Mouse (Mus musculus) liver, postnatal 0 days (tissue): Measurements from ENCODE around the gene Ccl21a. TPM values are rescaled to one million over a fixed set of nuclear protein-coding genes. Genes with fewer than 3 reads are reported as not detected.
"Not testable (repeated sequence)": the region's sequence is repeated elsewhere in the genome, so short reads cannot be mapped to it uniquely, and the experiment has no call there.

ENCODE experiments used
- ATAC-seq: fragments of 200-750 bp; cut with Nextera tagmentation; 2 replicates; pipeline ENCODE4 v1.8.0; 2017; ENCODE audit warnings: mild to moderate bottlenecking, moderate library complexity
- DNase-seq: peaks from one replicate; pipeline ENCODE4 v3.0.0-alpha.2; 2016
- H3K27ac ChIP-seq: fragments of 300-500 bp; sonication (generic); 2 replicates; pipeline ENCODE4 v1.5.1; 2014; ENCODE audit warnings: antibody characterized with exemption, moderate library complexity, mild to moderate bottlenecking, low read depth
- H3K27me3 ChIP-seq: fragments of 300-500 bp; sonication (generic); 2 replicates; pipeline ENCODE4 v1.6.1; 2014; ENCODE audit warnings: low read length, control low read depth, mixed read lengths; ENCODE audit not compliant: insufficient read depth
- H3K36me3 ChIP-seq: fragments of 300-500 bp; sonication (generic); replicated peaks from 2 replicates; pipeline ENCODE4 v1.6.1; 2014; ENCODE audit warnings: mild to moderate bottlenecking, control low read depth, low read length, moderate library complexity, mixed read lengths; ENCODE audit not compliant: insufficient read depth
- H3K4me1 ChIP-seq: fragments of 300-500 bp; sonication (generic); 2 replicates; pipeline ENCODE4 v1.6.1; 2014; ENCODE audit warnings: antibody characterized with exemption, mild to moderate bottlenecking, control low read depth; ENCODE audit not compliant: insufficient read depth
- H3K4me2 ChIP-seq: fragments of 300-500 bp; sonication (generic); 2 replicates; pipeline ENCODE4 v1.6.1; 2014; ENCODE audit warnings: low read depth, mild to moderate bottlenecking, low read length, moderate library complexity, mixed read lengths
- H3K4me3 ChIP-seq: fragments of 300-500 bp; sonication (generic); 2 replicates; pipeline ENCODE4 v1.5.1; 2014; ENCODE audit warnings: low read depth, low read length
- H3K9ac ChIP-seq: fragments of 300-500 bp; sonication (generic); replicated peaks from 2 replicates; pipeline ENCODE4 v1.6.1; 2014; ENCODE audit warnings: mild to moderate bottlenecking, moderate library complexity
- H3K9me3 ChIP-seq: fragments of 300-500 bp; sonication (generic); 2 replicates; pipeline ENCODE4 v1.6.1; 2016; ENCODE audit warnings: mild to moderate bottlenecking, control low read depth, low read length, mixed read lengths
- WGBS: fragments of 180-500 bp; shearing (Covaris S2); extraction: QIAGEN DNeasy Blood & Tissue Kit; methylation state at CpG from one replicate; pipeline ENCODE4 v1.1.7; 2014; ENCODE audit not compliant: insufficient replicate concordance; 5-methylcytosine and 5-hydroxymethylcytosine counted together
- polyA plus RNA-seq: library from polyadenylated mRNA; unstranded; fragments of >200 nt; fragmentation: Nextera tagmentation; extraction: Ambion mirVana; gene quantifications from 2 replicates; pipeline ENCODE4 v1.2.1, GENCODE M21; 2015

Gene Ccl21a
- polyA plus RNA-seq = 0.70 and 1.1 TPM in 2 replicates

DNA sequence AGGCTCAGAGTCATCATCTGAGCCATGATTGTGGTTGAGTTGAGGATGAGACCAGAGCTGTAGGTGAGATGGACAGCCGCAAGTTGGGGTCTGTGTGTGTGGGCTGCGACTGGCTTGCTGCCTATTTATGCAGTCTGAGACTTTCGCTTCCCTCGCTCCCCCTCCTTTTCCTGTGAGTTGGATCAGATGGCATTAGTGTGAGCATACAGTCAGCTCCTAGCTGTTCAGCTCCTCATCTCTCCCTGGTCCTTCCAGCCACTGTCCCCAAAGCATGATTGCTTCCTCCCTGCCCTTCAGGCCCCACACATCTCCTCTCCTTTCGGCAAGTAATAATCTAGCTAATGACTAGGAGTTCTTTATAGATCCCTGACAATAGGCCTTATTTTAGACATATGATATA lies at the start of gene Ccl21a:
Gene Ccl21a (minus strand): TSS at position 101 of the 400 bp plus-strand sequence.
- H3K4me2 ChIP-seq, H3K9me3 ChIP-seq, H3K36me3 ChIP-seq, H3K9ac ChIP-seq, H3K27ac ChIP-seq, DNase-seq, H3K4me1 ChIP-seq, H3K27me3 ChIP-seq, H3K4me3 ChIP-seq, ATAC-seq: not testable (repeated sequence)
- WGBS = no CpG with 5 or more reads among the region's 5 CpGs

DNA sequence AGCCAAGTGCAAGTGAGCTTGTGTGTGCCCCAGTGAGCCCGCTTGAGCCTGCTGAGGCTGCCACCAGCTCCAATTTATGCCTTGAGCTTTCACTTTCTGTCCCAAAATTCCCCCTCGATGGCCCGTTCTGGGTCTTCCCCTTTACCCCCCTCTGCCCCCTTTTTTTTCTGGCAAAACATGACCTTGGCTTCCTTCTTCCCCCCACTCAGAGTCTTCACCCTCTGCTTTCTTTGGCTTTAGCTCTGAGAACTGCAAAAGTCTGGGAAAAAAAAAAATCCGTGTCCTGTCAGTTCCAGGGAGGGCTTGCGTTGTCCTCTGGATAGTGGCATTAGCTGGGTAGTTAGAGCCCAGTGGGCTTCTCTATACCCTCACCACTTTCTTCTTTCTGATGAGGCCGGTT lies 17.3 kb downstream of the Ccl21a start, which contains the start of gene Ccl19:
Gene Ccl19 (minus strand): TSS at position 101 of the 400 bp plus-strand sequence.
- not testable (repeated sequence) for ATAC-seq, H3K9me3 ChIP-seq, DNase-seq, H3K4me1 ChIP-seq, H3K27me3 ChIP-seq, H3K4me2 ChIP-seq, H3K4me3 ChIP-seq, H3K9ac ChIP-seq, H3K36me3 ChIP-seq, H3K27ac ChIP-seq
- WGBS = no CpG with 5 or more reads among the region's 6 CpGs

DNA sequence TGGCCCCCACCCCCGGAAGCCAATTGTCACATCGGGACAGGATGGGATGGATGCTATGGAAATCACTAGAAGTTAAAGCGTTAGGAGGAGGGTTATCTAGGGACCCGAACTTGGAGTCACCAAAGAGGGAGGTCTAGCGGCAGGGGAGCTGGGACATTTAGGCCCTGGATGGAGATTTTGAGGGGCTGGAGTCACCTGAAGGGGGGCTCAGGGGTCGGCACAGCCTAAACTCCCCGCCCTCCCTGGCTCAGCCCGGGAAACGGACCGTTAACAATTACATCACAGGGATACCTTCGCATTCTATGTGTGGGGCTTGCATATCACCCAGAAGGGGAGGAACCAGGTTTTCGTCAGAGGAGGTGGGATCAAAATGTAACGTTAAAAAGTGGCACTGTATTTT lies 38.5 kb downstream of the Ccl21a start, which contains the start of gene 4930578G10Rik:
Gene 4930578G10Rik (plus strand): TSS at position 301 of the 400 bp plus-strand sequence.
- not testable (repeated sequence) for DNase-seq, H3K4me2 ChIP-seq, H3K36me3 ChIP-seq, H3K27ac ChIP-seq, H3K9ac ChIP-seq, H3K4me3 ChIP-seq, H3K27me3 ChIP-seq, H3K4me1 ChIP-seq, H3K9me3 ChIP-seq, ATAC-seq
- no CpG with 5 or more reads among the region's 13 CpGs for WGBS

Other genes with a start within 250 kb of the Ccl21a start
- gene Fam205a2, start 245.8 kb downstream of the Ccl21a start, polyA plus RNA-seq = not detected in 2 replicates
- gene Gm10591, start 161.8 kb downstream of the Ccl21a start, polyA plus RNA-seq = not detected in 2 replicates
- not detected in 2 replicates for gene Gm2564, start 144.3 kb downstream of the Ccl21a start, polyA plus RNA-seq
- not detected in 2 replicates for gene Ccl27b, start 118.7 kb downstream of the Ccl21a start, polyA plus RNA-seq
- gene Il11ra2, start 112.1 kb downstream of the Ccl21a start, polyA plus RNA-seq = not detected in 2 replicates
- 0.19 TPM in 1 of 2 replicates, not detected in the other for gene 4930578G10Rik, start 38.4 kb downstream of the Ccl21a start, polyA plus RNA-seq
- not detected in 2 replicates for gene Ccl19, start 17.4 kb downstream of the Ccl21a start, polyA plus RNA-seq
- 0.04 TPM in 2 replicates for gene Fam205a1, start 79.9 kb upstream of the Ccl21a start, polyA plus RNA-seq
- gene Gm12394, start 82.8 kb upstream of the Ccl21a start, polyA plus RNA-seq = 0.05 TPM in 1 of 2 replicates, not detected in the other
- 0.22 and 0.39 TPM in 2 replicates for gene Fam205c, start 100.2 kb upstream of the Ccl21a start, polyA plus RNA-seq
- gene Phf24, start 142.7 kb upstream of the Ccl21a start, polyA plus RNA-seq = 0.11 and 0.12 TPM in 2 replicates
- gene Dnajb5, start 175.8 kb upstream of the Ccl21a start, polyA plus RNA-seq = 0.73 and 1.0 TPM in 2 replicates
- 0.17 TPM in 1 of 2 replicates, not detected in the other for gene 1700022I11Rik, start 195.6 kb upstream of the Ccl21a start, polyA plus RNA-seq
- 127 and 145 TPM in 2 replicates for gene Vcp, start 226.5 kb upstream of the Ccl21a start, polyA plus RNA-seq
- gene Fancg, start 236.5 kb upstream of the Ccl21a start, polyA plus RNA-seq = 4.5 and 5.5 TPM in 2 replicates